Mouse (Mus musculus): Measurements from ENCODE around the gene Adamts17. TPM values are rescaled to one million over a fixed set of nuclear protein-coding genes. Genes with fewer than 3 reads are reported as not detected.

Adamts17 gene
- polyA plus RNA-seq, 1 experiment from 2014 or later: 13.5 TPM

GRCm38 (mm10) chr7:66891431-66891830 lies 51.9 kb downstream of the Adamts17 start:
- Histone ChIP-seq H3K4me2 (no peak overlapping the region), H3K27me3 (no peaks in the 10 kb centered on the region), H3K27ac (peak overlapping the region; percentile 78), H3K4me1 (peaks cover 6% of the 10 kb centered on the region; the same call in 1 of the 2 replicates), H3K36me3 (peaks cover 16% of the 10 kb centered on the region; the same call in 1 of the 2 replicates), H3K4me3 (no peak overlapping the region), H3K9me3 (no peaks in the 10 kb centered on the region), H3K9ac (no peak overlapping the region)
- 61% methylated on average over 2 of the region's 2 CpGs for WGBS
- ATAC-seq (ENCODE audit: insufficient number of reproducible peaks, low FRiP score, low TSS enrichment, low read depth): no peak

- H3K9ac ChIP-seq: no peak overlapping the region
- H3K4me2 ChIP-seq: no peak overlapping the region
- peaks cover 6% of the 10 kb centered on the region; the same call in 1 of the 2 replicates for H3K4me1 ChIP-seq
- peaks cover 16% of the 10 kb centered on the region; the same call in 1 of the 2 replicates for H3K36me3 ChIP-seq
- H3K4me3 ChIP-seq: no peak overlapping the region
- no peak for ATAC-seq (ENCODE audit: insufficient number of reproducible peaks, low FRiP score, low TSS enrichment, low read depth)
- peak overlapping the region; percentile 78 for H3K27ac ChIP-seq
- no peaks in the 10 kb centered on the region for H3K27me3 ChIP-seq
- 81% methylated on average over 4 of the region's 4 CpGs for WGBS
- no peaks in the 10 kb centered on the region for H3K9me3 ChIP-seq
Measured at GRCm38 (mm10) chr7:66892096-66892495, 52.6 kb downstream of the Adamts17 start.

- no peak for ATAC-seq (ENCODE audit: insufficient number of reproducible peaks, low FRiP score, low TSS enrichment, low read depth)
- no peaks in the 10 kb centered on the region for H3K9me3 ChIP-seq
- peaks cover 13% of the 10 kb centered on the region for H3K4me1 ChIP-seq
- H3K27me3 ChIP-seq: no peaks in the 10 kb centered on the region
- WGBS: 70% methylated on average over 7 of the region's 7 CpGs
- H3K4me2 ChIP-seq: no peak overlapping the region
- H3K36me3 ChIP-seq: no peaks in the 10 kb centered on the region
- no peak overlapping the region for H3K27ac ChIP-seq
- no peak overlapping the region for H3K9ac ChIP-seq
- H3K4me3 ChIP-seq: no peak overlapping the region
Measured at GRCm38 (mm10) chr7:66902376-66902775, 62.8 kb downstream of the Adamts17 start.

- no peaks in the 10 kb centered on the region for H3K36me3 ChIP-seq
- ATAC-seq (ENCODE audit: insufficient number of reproducible peaks, low FRiP score, low TSS enrichment, low read depth): no peak
- peaks cover 13% of the 10 kb centered on the region for H3K4me1 ChIP-seq
- H3K4me2 ChIP-seq: no peak overlapping the region
- no peak overlapping the region for H3K27ac ChIP-seq
- no peak overlapping the region for H3K4me3 ChIP-seq
- WGBS: 55% methylated on average over 5 of the region's 5 CpGs
- H3K27me3 ChIP-seq: no peaks in the 10 kb centered on the region
- no peak overlapping the region for H3K9ac ChIP-seq
- no peaks in the 10 kb centered on the region for H3K9me3 ChIP-seq
Measured at GRCm38 (mm10) chr7:66903014-66903413, 63.5 kb downstream of the Adamts17 start.

GRCm38 (mm10) chr7:66905941-66906340 lies 66.4 kb downstream of the Adamts17 start:
- no peak for ATAC-seq (ENCODE audit: insufficient number of reproducible peaks, low FRiP score, low TSS enrichment, low read depth)
- Histone ChIP-seq H3K9me3 (no peaks in the 10 kb centered on the region), H3K4me2 (no peak overlapping the region), H3K36me3 (peaks cover 13% of the 10 kb centered on the region), H3K4me3 (no peak overlapping the region), H3K27me3 (no peaks in the 10 kb centered on the region), H3K27ac (no peak overlapping the region), H3K9ac (no peak overlapping the region), H3K4me1 (peaks cover 13% of the 10 kb centered on the region)
- WGBS: 85% methylated on average over 4 of the region's 4 CpGs

- 0 out of 2 replicates have a peak, but pooled peaks have one; percentile 65 for ATAC-seq (ENCODE audit: insufficient number of reproducible peaks, low FRiP score, low TSS enrichment, low read depth)
- peak overlapping the region; percentile 67 for H3K27ac ChIP-seq
Measured at GRCm38 (mm10) chr7:66912866-66913265, 73.3 kb downstream of the Adamts17 start.

GRCm38 (mm10) chr7:66923595-66923994 lies 84.1 kb downstream of the Adamts17 start:
- H3K27ac ChIP-seq: no peak overlapping the region
- H3K4me3 ChIP-seq: no peak overlapping the region
- H3K4me1 ChIP-seq: no peaks in the 10 kb centered on the region; the same call in 1 of the 2 replicates
- H3K36me3 ChIP-seq: 0 out of 2 replicates have a peak, but pooled peaks cover 4% of the 10 kb centered on the region
- H3K9me3 ChIP-seq: no peaks in the 10 kb centered on the region
- no peak overlapping the region for H3K9ac ChIP-seq
- no peaks in the 10 kb centered on the region for H3K27me3 ChIP-seq
- 90% methylated on average over 3 of the region's 3 CpGs for WGBS
- ATAC-seq (ENCODE audit: insufficient number of reproducible peaks, low FRiP score, low TSS enrichment, low read depth): no peak
- no peak overlapping the region for H3K4me2 ChIP-seq

More at GRCm38 (mm10) chr7:66912866-66913265, 73.3 kb downstream of the Adamts17 start:
- H3K4me1 ChIP-seq: peaks cover 9% of the 10 kb centered on the region
- no peak overlapping the region for H3K9ac ChIP-seq
- H3K27me3 ChIP-seq: no peaks in the 10 kb centered on the region
- H3K4me3 ChIP-seq: no peak overlapping the region
- no peaks in the 10 kb centered on the region for H3K9me3 ChIP-seq
- WGBS: 27% methylated on average over 5 of the region's 5 CpGs
- peaks cover 13% of the 10 kb centered on the region for H3K36me3 ChIP-seq
- H3K4me2 ChIP-seq: no peak overlapping the region

- Histone ChIP-seq H3K4me2 (no peak overlapping the region), H3K27me3 (no peaks in the 10 kb centered on the region), H3K27ac (no peak overlapping the region), H3K36me3 (0 out of 2 replicates have a peak, but pooled peaks cover 4% of the 10 kb centered on the region), H3K9me3 (no peaks in the 10 kb centered on the region), H3K4me3 (no peak overlapping the region), H3K9ac (no peak overlapping the region), H3K4me1 (peaks cover 3% of the 10 kb centered on the region)
- ATAC-seq (ENCODE audit: insufficient number of reproducible peaks, low FRiP score, low TSS enrichment, low read depth): no peak
- WGBS: 75% methylated on average over 1 of the region's 1 CpGs
Measured at GRCm38 (mm10) chr7:66924104-66924503, 84.6 kb downstream of the Adamts17 start.

- H3K27me3 ChIP-seq: no peaks in the 10 kb centered on the region
- 0 out of 2 replicates have a peak, but pooled peaks cover 4% of the 10 kb centered on the region for H3K36me3 ChIP-seq
- no peak overlapping the region for H3K4me3 ChIP-seq
- peaks cover 17% of the 10 kb centered on the region for H3K4me1 ChIP-seq
- no peak overlapping the region for H3K4me2 ChIP-seq
- 0 out of 2 replicates have a peak overlapping the region, but pooled peaks have one; percentile 11 for H3K27ac ChIP-seq
- WGBS: 41% methylated on average over 6 of the region's 6 CpGs
- no peaks in the 10 kb centered on the region for H3K9me3 ChIP-seq
- no peak overlapping the region for H3K9ac ChIP-seq
- no peak for ATAC-seq (ENCODE audit: insufficient number of reproducible peaks, low FRiP score, low TSS enrichment, low read depth)
Measured at GRCm38 (mm10) chr7:66929263-66929662, 89.7 kb downstream of the Adamts17 start.

- Histone ChIP-seq H3K9ac (no peak overlapping the region), H3K4me2 (no peak overlapping the region), H3K4me3 (no peak overlapping the region), H3K36me3 (no peaks in the 10 kb centered on the region), H3K4me1 (peaks cover 34% of the 10 kb centered on the region), H3K27me3 (no peaks in the 10 kb centered on the region), H3K27ac (no peak overlapping the region), H3K9me3 (no peaks in the 10 kb centered on the region)
- no peak for ATAC-seq (ENCODE audit: insufficient number of reproducible peaks, low FRiP score, low TSS enrichment, low read depth)
- WGBS: 100% methylated on average over 1 of the region's 1 CpGs
Measured at GRCm38 (mm10) chr7:66931291-66931690, 91.8 kb downstream of the Adamts17 start.

GRCm38 (mm10) chr7:66933251-66933650 lies 93.7 kb downstream of the Adamts17 start:
- H3K9me3 ChIP-seq: no peaks in the 10 kb centered on the region
- ATAC-seq (ENCODE audit: insufficient number of reproducible peaks, low FRiP score, low TSS enrichment, low read depth): no peak
- H3K4me1 ChIP-seq: peaks cover 41% of the 10 kb centered on the region
- H3K27ac ChIP-seq: 0 out of 2 replicates have a peak overlapping the region, but pooled peaks have one; percentile 19
- H3K9ac ChIP-seq: no peak overlapping the region
- H3K4me3 ChIP-seq: no peak overlapping the region
- H3K36me3 ChIP-seq: no peaks in the 10 kb centered on the region
- WGBS: 59% methylated on average over 4 of the region's 4 CpGs
- H3K27me3 ChIP-seq: no peaks in the 10 kb centered on the region
- H3K4me2 ChIP-seq: no peak overlapping the region

- no peak for ATAC-seq (ENCODE audit: insufficient number of reproducible peaks, low FRiP score, low TSS enrichment, low read depth)
- peak overlapping the region; percentile 19; the same call in 1 of the 2 replicates for H3K27ac ChIP-seq
Measured at GRCm38 (mm10) chr7:66934062-66934461, 94.5 kb downstream of the Adamts17 start.

More at GRCm38 (mm10) chr7:66934062-66934461, 94.5 kb downstream of the Adamts17 start:
- Histone ChIP-seq H3K9ac (no peak overlapping the region), H3K27me3 (no peaks in the 10 kb centered on the region), H3K9me3 (no peaks in the 10 kb centered on the region), H3K4me2 (no peak overlapping the region), H3K4me3 (no peak overlapping the region), H3K4me1 (peaks cover 41% of the 10 kb centered on the region), H3K36me3 (no peaks in the 10 kb centered on the region)
- WGBS: 31% methylated on average over 6 of the region's 6 CpGs
